Mouse (Mus musculus) intestine, embryonic 16.5 days (tissue): Measurements from ENCODE around the gene Spred1. TPM values are rescaled to one million over a fixed set of nuclear protein-coding genes. Genes with fewer than 3 reads are reported as not detected.
A peak's percentile ranks its signal among the peaks of the same experiment; 100 is the strongest.

Experiments
- ATAC-seq: fragments of 200-750 bp; cut with Nextera tagmentation; 2 replicates; pipeline ENCODE4 v1.8.0; 2017; ENCODE audit warnings: moderate TSS enrichment, moderate library complexity
- H3K27ac ChIP-seq: fragments of 300-500 bp; sonication (generic); 2 replicates; pipeline ENCODE4 v1.5.1; 2014; ENCODE audit warnings: mild to moderate bottlenecking, low read length
- H3K27me3 ChIP-seq: fragments of 300-500 bp; sonication (generic); replicated peaks from 2 replicates; pipeline ENCODE4 v1.6.1; 2014; ENCODE audit warnings: low read length, control low read depth, mixed read lengths; ENCODE audit not compliant: control insufficient read depth, insufficient read depth
- H3K36me3 ChIP-seq: fragments of 300-500 bp; sonication (generic); 2 replicates; pipeline ENCODE4 v1.6.1; 2014; ENCODE audit warnings: low read length, control low read depth; ENCODE audit not compliant: control insufficient read depth, insufficient read depth
- H3K4me1 ChIP-seq: fragments of 300-500 bp; sonication (generic); 2 replicates; pipeline ENCODE4 v1.6.1; 2014; ENCODE audit warnings: low read length, control low read depth, mixed read lengths; ENCODE audit not compliant: control insufficient read depth, insufficient read depth
- H3K4me2 ChIP-seq: fragments of 300-500 bp; sonication (generic); 2 replicates; pipeline ENCODE4 v1.6.1; 2014; ENCODE audit warnings: low read depth, low read length, control low read depth
- H3K4me3 ChIP-seq: fragments of 300-500 bp; sonication (generic); 2 replicates; pipeline ENCODE4 v1.5.1; 2014; ENCODE audit warnings: mild to moderate bottlenecking, low read length
- H3K9ac ChIP-seq: fragments of 300-500 bp; sonication (generic); 2 replicates; pipeline ENCODE4 v1.6.1; 2014; ENCODE audit warnings: low read depth, low read length
- H3K9me3 ChIP-seq: fragments of 300-500 bp; sonication (generic); 2 replicates; pipeline ENCODE4 v1.6.1; 2016; ENCODE audit warnings: low read length, control low read depth; ENCODE audit not compliant: control insufficient read depth
- WGBS: fragments of 180-500 bp; shearing (Covaris S2); extraction: QIAGEN DNeasy Blood & Tissue Kit; methylation state at CpG from one replicate; pipeline ENCODE4 v1.1.7; 2014; 5-methylcytosine and 5-hydroxymethylcytosine counted together
- polyA plus RNA-seq: library from polyadenylated mRNA; unstranded; fragments of >200 nt; fragmentation: Nextera tagmentation; extraction: Ambion mirVana; gene quantifications from 2 replicates; pipeline ENCODE4 v1.2.1, GENCODE M21; 2015

Spred1 gene
- polyA plus RNA-seq, 1 experiment from 2014 or later, result 4.6 TPM

DNA sequence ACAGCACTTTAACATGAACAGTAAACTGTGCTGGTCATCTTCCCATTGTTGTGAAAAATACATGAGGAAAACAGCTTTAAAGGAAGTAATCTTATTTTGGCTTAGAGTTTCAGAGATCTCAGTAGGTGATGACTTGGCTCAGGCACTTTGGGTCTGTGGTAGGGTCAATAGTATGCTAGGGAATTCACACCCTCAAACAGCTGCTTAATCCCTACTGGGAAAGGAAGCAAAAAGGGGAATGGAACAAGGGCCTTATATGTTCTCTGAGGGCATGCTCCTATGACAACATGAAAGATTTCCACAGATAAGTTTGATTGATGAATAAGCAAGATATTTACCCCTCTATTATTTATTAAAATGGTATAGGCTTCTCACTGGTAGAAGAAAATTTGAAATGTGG, 31.0 kb downstream of the Spred1 start:
- ATAC-seq, result no peak
- no peak overlapping the region for H3K4me3 ChIP-seq

DNA sequence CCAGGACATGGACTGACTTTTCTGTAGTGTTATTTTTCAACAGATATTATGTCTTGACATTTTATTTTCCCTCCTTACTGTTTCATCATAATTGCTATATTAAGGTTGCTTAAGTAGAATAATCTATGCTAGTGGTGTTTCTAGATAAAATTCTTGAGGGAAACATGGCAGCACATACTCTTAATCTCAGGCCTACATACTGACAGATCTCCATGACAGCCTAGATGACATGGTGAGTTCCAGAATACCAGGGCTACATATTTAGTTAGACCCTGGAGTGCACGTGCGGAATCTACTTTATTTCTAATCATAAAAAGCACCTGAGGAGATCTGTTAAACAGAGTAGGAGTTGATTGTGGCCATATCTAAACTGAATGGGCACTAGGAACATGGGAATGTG, 47.2 kb downstream of the Spred1 start:
- 79% methylated on average over 2 of the region's 2 CpGs for whole genome bisulfite sequencing
- Histone ChIP-seq H3K4me1 (no peaks in the 10 kb centered on the region), H3K4me3 (no peak overlapping the region), H3K4me2 (no peak overlapping the region), H3K27me3 (no peaks in the 10 kb centered on the region), H3K9ac (no peak overlapping the region), H3K36me3 (0 out of 2 replicates have a peak, but pooled peaks cover 2% of the 10 kb centered on the region), H3K9me3 (no peaks in the 10 kb centered on the region), H3K27ac (no peak overlapping the region)
- ATAC-seq, result no peak

More for the DNA sequence above, 31.0 kb downstream of the Spred1 start:
- Histone ChIP-seq H3K36me3 (no peaks in the 10 kb centered on the region), H3K27ac (no peak overlapping the region), H3K4me2 (no peak overlapping the region), H3K27me3 (no peaks in the 10 kb centered on the region), H3K4me1 (no peaks in the 10 kb centered on the region), H3K9me3 (no peaks in the 10 kb centered on the region), H3K9ac (no peak overlapping the region)

DNA sequence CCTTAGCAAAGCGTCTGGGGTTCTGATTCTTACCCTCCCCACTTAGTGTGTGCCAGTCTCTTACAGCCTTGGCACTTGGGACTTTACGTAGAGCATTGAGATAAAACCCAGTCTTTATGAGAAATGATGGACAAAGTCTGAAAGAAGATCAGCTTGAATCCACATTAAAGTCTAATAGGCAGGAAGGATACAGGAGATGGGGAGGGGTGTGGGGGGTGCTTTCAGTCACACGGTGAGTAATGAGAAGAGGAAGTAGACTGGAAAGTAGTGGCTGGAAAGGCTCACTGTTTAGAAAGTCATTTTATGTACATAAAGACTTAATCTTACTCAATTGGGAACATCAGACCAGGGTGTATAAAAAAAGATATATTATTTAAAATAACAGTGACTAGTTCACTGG, 47.9 kb downstream of the Spred1 start:
- Histone ChIP-seq H3K4me1 (no peaks in the 10 kb centered on the region), H3K36me3 (0 out of 2 replicates have a peak, but pooled peaks cover 2% of the 10 kb centered on the region), H3K4me3 (no peak overlapping the region), H3K27me3 (no peaks in the 10 kb centered on the region), H3K9me3 (no peaks in the 10 kb centered on the region), H3K9ac (no peak overlapping the region), H3K4me2 (no peak overlapping the region), H3K27ac (no peak overlapping the region)
- 56% methylated on average over 3 of the region's 3 CpGs for WGBS
- no peak for ATAC-seq

DNA sequence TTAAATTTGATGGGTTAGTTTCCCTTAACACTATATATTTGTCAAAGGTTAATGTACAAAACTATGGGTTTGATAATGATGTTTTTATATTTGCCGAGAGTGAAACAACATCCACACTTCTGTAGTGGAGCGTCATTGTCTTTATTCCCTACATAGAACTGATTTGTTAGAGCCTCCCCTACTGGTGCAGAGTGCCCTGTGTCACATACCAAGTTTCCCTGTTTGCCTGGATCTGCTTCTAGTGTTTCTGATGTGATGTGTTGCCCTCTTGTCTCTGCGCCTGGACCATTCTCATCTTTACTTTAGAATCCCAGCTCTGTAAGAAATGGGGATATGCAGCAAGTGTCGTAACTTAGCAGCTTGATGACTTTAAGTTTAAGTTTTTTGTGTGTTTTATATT, 51.8 kb downstream of the Spred1 start:
- Histone ChIP-seq H3K27ac (no peak overlapping the region), H3K4me3 (no peak overlapping the region), H3K27me3 (no peaks in the 10 kb centered on the region), H3K9me3 (no peaks in the 10 kb centered on the region), H3K36me3 (peaks cover 10% of the 10 kb centered on the region), H3K4me2 (no peak overlapping the region), H3K4me1 (no peaks in the 10 kb centered on the region), H3K9ac (no peak overlapping the region)
- 86% methylated on average over 4 of the region's 4 CpGs for WGBS
- no peak for ATAC-seq

DNA sequence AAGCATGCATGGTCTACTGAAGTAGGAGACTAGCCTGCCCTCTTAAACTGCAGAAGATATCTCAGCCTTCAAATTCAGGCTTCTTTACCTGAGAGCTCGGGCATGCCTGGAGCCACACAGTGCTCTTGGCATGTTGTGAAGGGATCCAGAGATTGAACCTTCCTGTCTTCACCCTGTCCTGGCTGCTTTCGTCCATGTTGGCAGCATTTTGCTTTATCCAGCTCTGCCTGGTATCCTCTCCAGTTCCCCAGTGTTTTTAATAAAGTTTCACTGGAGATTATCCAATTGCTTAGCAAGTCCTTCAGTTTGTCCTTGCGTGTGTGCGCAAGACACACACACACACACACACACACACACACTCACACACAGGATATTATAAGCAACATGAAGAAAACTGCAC, 54.9 kb downstream of the Spred1 start:
- Histone ChIP-seq H3K4me3 (no peak overlapping the region), H3K27me3 (no peaks in the 10 kb centered on the region), H3K9me3 (no peaks in the 10 kb centered on the region), H3K27ac (no peak overlapping the region), H3K4me1 (no peaks in the 10 kb centered on the region), H3K9ac (no peak overlapping the region), H3K36me3 (peaks cover 10% of the 10 kb centered on the region), H3K4me2 (no peak overlapping the region)
- WGBS, result 87% methylated on average over 4 of the region's 4 CpGs
- ATAC-seq, result no peak

DNA sequence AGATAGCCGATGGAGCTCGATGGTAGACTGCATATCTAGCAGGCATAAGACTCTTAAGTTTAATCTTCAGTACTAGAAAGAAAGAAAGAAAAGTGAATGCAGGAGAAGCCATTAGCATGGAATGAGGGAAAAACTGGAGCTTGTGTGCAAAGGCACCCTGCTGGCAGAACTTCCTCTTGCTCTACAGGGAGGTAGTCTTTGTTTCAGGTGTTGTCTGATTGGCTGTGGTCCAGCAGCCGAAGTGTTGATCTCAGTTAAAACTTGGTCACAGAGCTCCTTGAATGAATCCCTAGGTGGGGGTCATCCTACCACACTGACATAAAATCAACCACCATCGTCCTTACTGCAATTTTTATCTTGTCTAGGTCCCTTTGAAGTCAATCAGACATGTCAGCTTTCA, 55.8 kb downstream of the Spred1 start:
- no peak overlapping the region for H3K27ac ChIP-seq
- no peaks in the 10 kb centered on the region for H3K9me3 ChIP-seq
- WGBS, result 81% methylated on average over 4 of the region's 4 CpGs
- H3K4me3 ChIP-seq, result no peak overlapping the region
- no peak overlapping the region for H3K9ac ChIP-seq
- H3K27me3 ChIP-seq, result no peaks in the 10 kb centered on the region
- no peak overlapping the region for H3K4me2 ChIP-seq
- H3K4me1 ChIP-seq, result no peaks in the 10 kb centered on the region
- no peak for ATAC-seq
- peaks cover 9% of the 10 kb centered on the region for H3K36me3 ChIP-seq

DNA sequence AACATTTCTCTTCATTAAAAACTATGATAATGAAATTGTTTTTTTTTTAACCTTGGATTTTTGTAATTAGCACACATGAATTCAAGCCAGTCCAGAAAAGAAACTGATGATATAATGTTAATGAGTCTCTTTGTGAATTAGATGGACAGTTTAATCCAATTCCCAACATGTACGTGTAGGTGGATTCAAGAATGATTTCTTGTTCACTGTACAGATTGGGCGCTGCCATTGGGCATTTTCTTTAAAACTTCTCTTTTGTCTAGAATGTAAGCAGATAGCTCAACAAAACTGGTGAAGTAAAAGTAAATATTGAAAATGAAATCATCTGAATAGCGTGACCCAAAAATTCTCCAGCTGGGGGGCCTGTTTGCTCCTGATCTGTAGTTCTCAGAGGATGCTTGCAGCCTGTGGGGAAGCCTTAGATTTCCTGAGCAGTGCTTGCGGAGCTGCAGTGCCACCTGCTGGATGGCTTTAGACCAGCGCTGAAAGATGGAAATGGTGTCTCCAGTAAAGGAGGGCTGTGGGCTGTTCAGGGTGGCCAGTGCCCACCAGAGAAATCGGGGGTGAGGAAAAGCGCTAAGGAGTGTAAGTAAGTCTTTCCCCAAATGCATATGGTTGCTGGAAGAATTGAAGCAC, 59.2 kb downstream of the Spred1 start:
- Histone ChIP-seq H3K27ac (no peak overlapping the region), H3K9me3 (no peaks in the 10 kb centered on the region), H3K4me1 (0 out of 2 replicates have a peak, but pooled peaks cover 2% of the 10 kb centered on the region), H3K36me3 (peaks cover 12% of the 10 kb centered on the region), H3K4me2 (no peak overlapping the region), H3K4me3 (no peak overlapping the region), H3K9ac (no peak overlapping the region), H3K27me3 (no peaks in the 10 kb centered on the region)
- 42% methylated on average over 7 of the region's 7 CpGs for WGBS
- peak; percentile 65 for ATAC-seq

DNA sequence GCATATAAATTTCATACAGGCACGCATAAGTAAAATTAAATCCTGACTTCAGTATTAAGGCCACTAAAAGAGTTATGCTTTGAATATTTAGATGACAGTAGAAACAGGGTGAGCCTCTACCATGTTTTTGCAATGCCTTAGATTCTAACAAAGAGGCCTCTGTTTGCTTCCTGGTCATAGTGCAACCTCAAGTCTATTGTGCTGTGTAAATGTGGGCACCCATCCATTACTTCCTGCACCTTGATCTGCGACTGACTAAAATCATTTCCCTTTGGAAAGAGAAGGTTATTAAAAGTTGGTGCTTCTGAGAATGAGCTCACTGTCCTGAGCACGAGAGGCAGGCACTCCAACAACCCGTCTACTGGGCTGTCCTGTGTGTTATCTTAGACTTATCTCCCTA, 64.4 kb downstream of the Spred1 start:
- Histone ChIP-seq H3K4me3 (no peak overlapping the region), H3K27ac (no peak overlapping the region), H3K36me3 (0 out of 2 replicates have a peak, but pooled peaks cover 4% of the 10 kb centered on the region), H3K4me1 (0 out of 2 replicates have a peak, but pooled peaks cover 2% of the 10 kb centered on the region), H3K27me3 (no peaks in the 10 kb centered on the region), H3K4me2 (no peak overlapping the region), H3K9me3 (no peaks in the 10 kb centered on the region), H3K9ac (no peak overlapping the region)
- ATAC-seq, result peak; percentile 75
- 77% methylated on average over 4 of the region's 4 CpGs for WGBS

DNA sequence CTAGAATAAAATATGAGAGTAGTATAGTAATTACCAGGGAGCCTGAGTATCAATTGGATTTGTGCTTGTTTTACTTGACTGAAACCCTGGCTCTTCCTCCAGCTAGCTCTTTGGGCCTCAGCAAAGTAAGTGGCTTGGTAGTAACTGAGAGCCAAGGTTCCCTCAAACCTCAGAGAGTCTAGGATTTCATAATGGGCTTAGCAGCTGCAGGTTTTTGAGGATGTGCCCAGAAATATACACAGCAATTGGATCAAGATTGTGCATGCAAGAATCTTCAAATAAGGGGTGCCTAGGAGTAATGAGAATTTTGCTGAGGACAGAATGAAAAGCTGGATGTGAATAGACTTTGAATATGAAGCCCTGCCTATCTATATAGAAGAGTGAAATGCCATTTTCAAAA, 69.7 kb downstream of the Spred1 start:
- Histone ChIP-seq H3K9ac (no peak overlapping the region), H3K4me2 (no peak overlapping the region), H3K4me3 (no peak overlapping the region), H3K4me1 (no peaks in the 10 kb centered on the region; the same call in 1 of the 2 replicates), H3K27ac (no peak overlapping the region), H3K9me3 (no peaks in the 10 kb centered on the region), H3K36me3 (no peaks in the 10 kb centered on the region), H3K27me3 (no peaks in the 10 kb centered on the region)
- no peak for ATAC-seq

DNA sequence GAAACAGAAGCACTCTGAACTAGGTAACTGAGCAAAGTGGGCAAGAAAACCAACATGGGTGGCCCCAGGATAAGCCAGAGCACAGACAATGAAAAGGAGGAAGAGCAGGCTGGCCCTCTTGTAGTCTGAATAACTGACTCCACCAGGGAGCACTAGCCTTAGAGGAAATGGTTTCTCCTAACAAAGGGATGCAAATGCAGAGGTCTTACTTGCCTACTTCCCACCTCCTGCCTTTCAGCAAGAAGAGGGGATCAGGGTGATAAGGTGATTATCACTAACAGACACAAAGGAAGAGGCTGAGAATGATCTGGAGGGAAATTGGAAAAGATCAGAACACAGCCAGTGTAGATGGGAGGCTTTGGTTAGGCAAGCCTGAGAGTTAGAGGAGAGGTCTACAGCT, 73.1 kb downstream of the Spred1 start:
- ATAC-seq, result no peak
- Histone ChIP-seq H3K27ac (no peak overlapping the region), H3K9me3 (no peaks in the 10 kb centered on the region), H3K4me1 (no peaks in the 10 kb centered on the region; the same call in 1 of the 2 replicates), H3K27me3 (no peaks in the 10 kb centered on the region), H3K9ac (no peak overlapping the region), H3K4me2 (no peak overlapping the region), H3K36me3 (no peaks in the 10 kb centered on the region), H3K4me3 (no peak overlapping the region)
